Mouse (Mus musculus) large intestine, adult 2 months (tissue): ENCODE measurements around the gene Rmi1. TPM values are rescaled to one million over a fixed set of nuclear protein-coding genes. Genes with fewer than 3 reads are reported as not detected.
"Not testable (repeated sequence)": the region's sequence is repeated elsewhere in the genome, so short reads cannot be mapped to it uniquely, and the experiment has no call there.

ENCODE experiments used
- DNase-seq: peaks from one replicate; pipeline ENCODE4 v3.0.0-alpha.2; 2012; ENCODE audit warnings: low read depth, low spot score
- WGBS: fragments of 180-500 bp; shearing (Covaris S2); methylation state at CpG from one replicate; pipeline ENCODE4 v1.1.7; 2018; 5-methylcytosine and 5-hydroxymethylcytosine counted together
- polyA plus RNA-seq: library from polyadenylated mRNA; depleted of rRNA; stranded (reverse); fragments of >200 nt; gene quantifications from 2 replicates; pipeline ENCODE4 v1.2.3, GENCODE M21; 2012; rRNA removed

The Rmi1 gene
- polyA plus RNA-seq, 1 experiment: 4.1 TPM

DNA sequence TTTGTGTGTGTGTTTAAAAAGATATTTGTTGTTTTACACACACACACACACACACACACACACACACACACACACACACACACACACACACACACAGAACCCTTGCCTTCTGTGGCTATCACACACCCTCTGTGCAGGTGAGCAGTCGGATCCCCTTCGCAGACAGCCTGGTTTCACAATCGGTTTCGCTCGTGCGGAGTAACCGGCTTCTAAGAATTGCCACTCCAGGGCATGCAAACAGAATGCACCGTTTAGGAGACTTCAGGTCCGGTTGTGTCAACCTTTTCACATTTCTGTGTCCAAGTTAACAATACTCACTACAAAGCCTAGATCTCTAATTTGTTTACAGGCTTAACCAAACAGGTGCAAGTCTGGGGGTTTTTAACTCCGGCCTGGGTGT is 51.5 kb downstream of the Rmi1 start:
- DNase-seq: no peak
- 27% methylated on average over 10 of the region's 10 CpGs for WGBS

DNA sequence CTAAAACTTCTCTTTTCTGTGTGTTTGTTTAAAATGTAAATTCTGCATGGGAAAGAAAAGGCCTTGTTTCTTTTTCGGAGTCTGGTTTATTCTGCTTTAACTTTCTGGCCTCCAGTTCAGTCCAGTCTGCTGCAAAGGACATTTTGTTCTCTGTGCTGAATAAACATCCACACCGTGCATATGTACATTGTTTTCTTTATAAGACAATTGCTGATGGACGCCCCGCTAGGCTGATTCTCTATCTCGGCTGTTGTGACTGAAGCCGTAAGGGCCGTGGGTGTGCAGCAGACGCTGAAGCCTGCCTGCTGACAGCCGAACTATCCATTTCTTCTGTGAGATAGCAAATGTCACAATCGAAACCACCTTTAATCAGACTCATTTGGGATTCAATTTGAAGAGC is 54.5 kb downstream of the Rmi1 start:
- WGBS: 66% methylated on average over 10 of the region's 10 CpGs

DNA sequence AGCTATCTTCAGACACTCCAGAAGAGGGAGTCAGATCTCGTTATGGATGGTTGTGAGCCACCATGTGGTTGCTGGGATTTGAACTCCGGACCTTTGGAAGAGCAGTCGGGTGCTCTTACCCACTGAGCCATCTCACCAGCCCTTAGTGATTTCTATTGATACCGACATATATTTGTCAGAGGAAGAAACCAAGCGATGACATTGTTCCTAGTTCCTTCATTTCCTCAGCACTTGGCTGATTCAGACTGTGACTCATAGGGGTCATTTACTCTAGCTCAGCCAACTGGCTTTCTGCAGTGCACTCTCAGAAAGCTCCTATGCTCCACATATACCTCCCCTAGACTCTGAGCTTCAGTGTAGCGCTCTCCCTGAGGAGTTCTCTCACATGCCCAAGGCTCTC is 56.8 kb downstream of the Rmi1 start:
- WGBS: 78% methylated on average over 6 of the region's 6 CpGs
- DNase-seq: not testable (repeated sequence)

More for the DNA sequence above, 54.5 kb downstream of the Rmi1 start:
- no peak for DNase-seq

Other genes with a start within 250 kb of the Rmi1 start
- gene Idnk, start 244.6 kb upstream of the Rmi1 start, polyA plus RNA-seq: 36.8 and 45.0 TPM in 2 replicates
- gene Ubqln1, start 186.6 kb upstream of the Rmi1 start, polyA plus RNA-seq: 100 and 122 TPM in 2 replicates
- gene Gkap1, start 126.5 kb upstream of the Rmi1 start, polyA plus RNA-seq: 1.8 and 1.9 TPM in 2 replicates
- 0.14 and 0.53 TPM in 2 replicates for gene Kif27, start 43.1 kb upstream of the Rmi1 start, polyA plus RNA-seq
- 56.0 and 92.3 TPM in 2 replicates for gene 2210016F16Rik, start 17.0 kb upstream of the Rmi1 start, polyA plus RNA-seq
- 189 and 218 TPM in 2 replicates for gene Hnrnpk, start 1.1 kb downstream of the Rmi1 start, polyA plus RNA-seq
- gene Slc28a3, start 208.6 kb downstream of the Rmi1 start, polyA plus RNA-seq: 8.5 and 14.2 TPM in 2 replicates